Mouse (Mus musculus) layer of hippocampus, adult 11-12 months (tissue): ENCODE data around the gene Uap1l1.

ENCODE experiments used
- DNase-seq: peaks from one replicate; pipeline ENCODE4 v3.0.0; 2022; ENCODE audit warnings: low spot score

Uap1l1 gene

DNA sequence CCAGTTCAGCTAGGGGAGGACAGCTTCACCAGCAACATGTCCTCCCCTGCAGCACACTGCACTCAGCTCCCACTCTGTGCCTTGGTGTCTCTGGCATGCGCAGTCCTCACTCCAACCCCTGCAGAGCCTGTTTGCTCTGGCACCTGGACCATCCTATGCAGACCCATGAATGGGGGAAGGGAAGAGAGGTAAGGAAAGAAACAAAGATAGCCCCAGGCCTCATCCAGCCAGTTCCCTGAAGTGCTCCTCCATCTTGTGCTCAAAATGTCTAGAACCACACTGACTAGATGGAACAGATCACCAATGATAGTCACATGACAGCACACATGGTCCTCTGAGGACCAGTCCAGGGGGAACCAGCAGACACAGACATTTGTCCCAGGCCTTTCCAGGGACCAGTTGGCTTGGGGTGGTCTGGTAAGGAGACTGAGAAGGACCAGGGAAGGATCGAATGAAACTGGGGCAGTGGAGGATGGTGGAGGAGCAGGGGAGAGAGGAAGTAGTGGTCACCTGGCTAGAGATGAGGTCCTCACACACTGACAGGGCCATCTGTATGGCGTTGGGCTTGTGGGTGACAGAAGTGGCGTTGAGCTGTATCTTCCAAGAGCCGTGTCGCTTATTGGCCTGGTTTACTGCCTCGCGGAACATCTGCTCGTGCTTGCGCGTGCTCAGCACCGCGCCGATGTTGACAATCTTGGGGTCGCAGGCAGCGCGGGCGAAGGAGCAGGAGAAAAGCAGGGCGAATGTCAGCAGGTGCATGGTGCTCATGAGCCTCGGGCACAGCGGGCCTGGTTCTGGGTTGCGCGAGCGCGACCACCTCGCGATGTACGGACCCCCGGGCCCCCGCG is 47.1 kb downstream of the Uap1l1 start:
- no peak for DNase-seq

DNA sequence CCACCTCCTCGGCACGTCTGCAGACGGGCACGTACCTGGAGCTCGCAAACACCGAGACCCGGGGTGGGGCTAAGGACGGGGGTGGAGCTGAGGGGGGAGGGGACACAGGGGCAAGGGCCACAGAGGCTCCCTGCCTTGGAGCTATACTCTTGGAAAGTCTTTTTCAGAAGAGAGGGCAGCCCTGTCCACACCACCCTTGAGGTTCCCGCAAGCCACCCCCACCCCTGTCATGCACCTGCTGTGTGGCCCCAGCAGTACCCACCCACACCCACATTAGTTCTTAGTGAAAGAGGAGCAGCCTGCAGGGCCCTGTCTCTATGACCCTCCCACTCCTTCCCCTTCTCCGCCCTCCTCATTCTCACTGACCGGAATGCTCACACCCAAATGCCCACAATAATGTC is 54.0 kb downstream of the Uap1l1 start:
- no peak for DNase-seq

DNA sequence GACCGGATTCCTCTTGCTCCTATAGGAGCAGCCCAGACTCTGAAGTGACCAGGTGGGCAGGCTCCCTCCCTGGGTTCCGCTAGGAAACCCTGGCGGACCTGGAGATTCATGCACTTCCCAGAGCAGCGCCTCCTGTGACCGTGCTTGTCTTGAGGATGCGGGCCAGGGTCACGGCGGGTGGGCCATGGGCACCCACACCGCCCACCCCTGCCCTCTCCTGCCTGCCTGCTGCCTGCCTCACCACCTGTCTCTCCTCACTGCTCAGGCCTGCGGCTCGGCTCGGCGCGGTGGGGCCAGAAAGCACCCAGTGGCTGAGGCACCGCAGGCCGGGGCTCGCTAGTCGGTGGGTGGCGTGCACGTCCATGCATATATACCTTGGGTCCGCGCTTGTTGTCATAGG is 54.5 kb downstream of the Uap1l1 start:
- no peak for DNase-seq

DNA sequence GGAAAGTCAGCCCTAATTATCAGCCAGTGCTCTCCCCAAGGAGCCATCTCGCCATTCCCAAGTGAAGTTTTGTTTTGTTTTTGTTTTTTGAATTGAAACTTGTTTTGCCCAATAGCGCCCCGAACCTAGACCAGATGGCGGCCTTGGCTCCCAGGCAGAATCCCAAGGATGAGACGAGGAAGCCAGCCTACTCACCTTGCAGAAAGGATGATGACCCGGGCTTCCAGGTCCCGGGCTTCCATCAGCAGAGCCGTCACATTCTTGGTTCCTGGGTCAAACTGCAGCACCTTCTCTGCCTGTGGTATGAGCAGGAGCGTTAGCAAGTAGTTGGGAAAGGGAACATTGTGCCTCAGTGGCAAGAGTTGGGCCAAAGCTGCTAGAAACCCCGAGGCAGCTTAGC is 55.3 kb downstream of the Uap1l1 start:
- DNase-seq, result no peak
